Mouse (Mus musculus): ENCODE data around the gene Ctr9.

GRCm38 (mm10) chr7:110983621-110984020 is 45.1 kb upstream of the Ctr9 start:
- TF ChIP-seq NANOG (IDR thresholded peaks at IDR 0.05; ENCODE audit: borderline replicate concordance, low read length) (no peak), CTCF (conservative IDR thresholded peaks at IDR 0.05; ENCODE audit: low read length) (no peak), POU5F1 (IDR thresholded peaks at IDR 0.05; ENCODE audit: borderline replicate concordance, low read length) (no peak)
